Mouse (Mus musculus): ENCODE measurements around the gene Slc12a7.

GRCm38 (mm10) chr13:73772655-73773054 is 39.8 kb downstream of the Slc12a7 start:
- TF ChIP-seq GATA1 (IDR thresholded peaks at IDR 0.05; ENCODE audit: low read length) (no peak), TAL1 (IDR thresholded peaks at IDR 0.05; ENCODE audit: low read length) (no peak)

Data from erythroblast, embryonic 14.5 days (primary cell).